Mouse (Mus musculus) lung, postnatal 25 days (tissue): Measurements from ENCODE around the gene Serinc1.
"Not testable (repeated sequence)": the region's sequence is repeated elsewhere in the genome, so short reads cannot be mapped to it uniquely, and the experiment has no call there.

Source experiments
- DNase-seq: peaks from one replicate; pipeline ENCODE4 v3.0.0; 2022; ENCODE audit warnings: low spot score

The Serinc1 gene

GRCm38 (mm10) chr10:57532218-57533101 is at the start of gene Serinc1:
Serinc1 (minus strand) TSS chr10:57532530.
- DNase-seq, result peak; percentile 96

- DNase-seq, result no peak
Measured at GRCm38 (mm10) chr10:57576721-57577120, 44.4 kb upstream of the Serinc1 start.

GRCm38 (mm10) chr10:57572130-57572529 is 39.8 kb upstream of the Serinc1 start:
- no peak for DNase-seq

- DNase-seq, result peak; percentile 71
Measured at GRCm38 (mm10) chr10:57571211-57571730, 38.9 kb upstream of the Serinc1 start.

- DNase-seq, result no peak
Measured at GRCm38 (mm10) chr10:57569023-57569931, 36.9 kb upstream of the Serinc1 start.

- DNase-seq, result no peak
Measured at GRCm38 (mm10) chr10:57566221-57566620, 33.9 kb upstream of the Serinc1 start.

GRCm38 (mm10) chr10:57557597-57557996 is 25.3 kb upstream of the Serinc1 start:
- no peak for DNase-seq

- DNase-seq, result no peak
Measured at GRCm38 (mm10) chr10:57553719-57554118, 21.4 kb upstream of the Serinc1 start.

- DNase-seq, result no peak
Measured at GRCm38 (mm10) chr10:57549631-57550030, 17.3 kb upstream of the Serinc1 start.

GRCm38 (mm10) chr10:57543890-57544289 is 11.6 kb upstream of the Serinc1 start:
- DNase-seq, result not testable (repeated sequence)

- no peak for DNase-seq
Measured at GRCm38 (mm10) chr10:57531616-57532217, 613 bp downstream of the Serinc1 start.

GRCm38 (mm10) chr10:57531076-57531475 is 1.3 kb downstream of the Serinc1 start:
- DNase-seq, result no peak

GRCm38 (mm10) chr10:57526469-57526868 is 5.9 kb downstream of the Serinc1 start:
- DNase-seq, result no peak

GRCm38 (mm10) chr10:57515278-57515677 is 17.1 kb downstream of the Serinc1 start:
- no peak for DNase-seq

- no peak for DNase-seq
Measured at GRCm38 (mm10) chr10:57514616-57515015, 17.7 kb downstream of the Serinc1 start.

GRCm38 (mm10) chr10:57499414-57500156 is 32.7 kb downstream of the Serinc1 start:
- DNase-seq, result no peak

- peak; percentile 37 for DNase-seq
Measured at GRCm38 (mm10) chr10:57492050-57492449, 40.3 kb downstream of the Serinc1 start.

- DNase-seq, result no peak
Measured at GRCm38 (mm10) chr10:57488591-57488990, 43.7 kb downstream of the Serinc1 start.

- DNase-seq, result no peak
Measured at GRCm38 (mm10) chr10:57487201-57487600, 45.1 kb downstream of the Serinc1 start.

GRCm38 (mm10) chr10:57486542-57487071 is 45.7 kb downstream of the Serinc1 start:
- DNase-seq, result peak; percentile 61
